Mouse (Mus musculus): ENCODE data around the gene Rasgrp4.

- no peak for TF ChIP-seq USF1 (IDR thresholded peaks at IDR 0.05; ENCODE audit: low read depth)
- TF ChIP-seq CTCF (IDR thresholded peaks at IDR 0.05; ENCODE audit: control insufficient read depth, insufficient read depth, insufficient read length): no peak
- no peak for TF ChIP-seq MYOD1 (IDR thresholded peaks at IDR 0.05; ENCODE audit: control insufficient read depth, insufficient read length, low read depth)
- TF ChIP-seq MAX (IDR thresholded peaks at IDR 0.05): no peak
- no peak for TF ChIP-seq MYOG (IDR thresholded peaks at IDR 0.05; ENCODE audit: control insufficient read depth, extremely low read depth, insufficient read length)
- TF ChIP-seq FOSL1 (IDR thresholded peaks at IDR 0.05; ENCODE audit: insufficient read depth, low read length, poor library complexity, severe bottlenecking): no peak
- no peak for TF ChIP-seq CEBPB (IDR thresholded peaks at IDR 0.05; ENCODE audit: low read depth)
These were observed 37.0 kb downstream of the Rasgrp4 start for GRCm38 (mm10) chr7:29171562-29172097.
